Mouse (Mus musculus): ENCODE measurements around the gene Ltk.

Ltk gene

GRCm38 (mm10) chr2:119760251-119760650, at the start of gene Ltk:
Gene Ltk (minus strand): TSS chr2:119760431.
- DNase-seq (ENCODE audit: low spot score) = no peak

GRCm38 (mm10) chr2:119808881-119809280, 48.6 kb upstream of the Ltk start:
- DNase-seq (ENCODE audit: low spot score) = no peak

GRCm38 (mm10) chr2:119808438-119808837, 48.2 kb upstream of the Ltk start:
- no peak for DNase-seq (ENCODE audit: low spot score)

- DNase-seq (ENCODE audit: low spot score) = no peak
These were observed 45.3 kb upstream of the Ltk start for GRCm38 (mm10) chr2:119805536-119805935.

- no peak for DNase-seq (ENCODE audit: low spot score)
These were observed 44.5 kb upstream of the Ltk start for GRCm38 (mm10) chr2:119804776-119805175.

DNA sequence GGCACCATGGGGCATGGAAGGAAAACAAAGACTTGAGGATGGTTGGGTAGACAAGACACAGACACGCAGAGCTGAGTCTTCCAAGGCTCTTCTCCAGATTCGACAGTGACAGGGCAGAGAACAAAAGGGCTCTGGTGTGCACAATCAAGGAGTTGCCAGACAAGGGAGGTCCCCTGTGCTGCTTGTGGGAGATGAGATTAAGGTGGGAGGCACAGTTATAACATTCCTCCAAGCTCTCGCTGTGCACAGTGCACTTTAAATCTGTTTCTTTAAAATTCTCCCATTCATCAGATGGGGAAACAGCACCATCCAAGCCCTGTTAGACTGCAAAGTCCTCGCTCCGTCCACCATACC, 44.0 kb upstream of the Ltk start:
- DNase-seq (ENCODE audit: low spot score) = no peak

GRCm38 (mm10) chr2:119803618-119804274, 43.5 kb upstream of the Ltk start:
- DNase-seq (ENCODE audit: low spot score) = no peak

- no peak for DNase-seq (ENCODE audit: low spot score)
These were observed 42.8 kb upstream of the Ltk start for GRCm38 (mm10) chr2:119802767-119803617.

GRCm38 (mm10) chr2:119800876-119801846, 40.9 kb upstream of the Ltk start:
- no peak for DNase-seq (ENCODE audit: low spot score)

DNA sequence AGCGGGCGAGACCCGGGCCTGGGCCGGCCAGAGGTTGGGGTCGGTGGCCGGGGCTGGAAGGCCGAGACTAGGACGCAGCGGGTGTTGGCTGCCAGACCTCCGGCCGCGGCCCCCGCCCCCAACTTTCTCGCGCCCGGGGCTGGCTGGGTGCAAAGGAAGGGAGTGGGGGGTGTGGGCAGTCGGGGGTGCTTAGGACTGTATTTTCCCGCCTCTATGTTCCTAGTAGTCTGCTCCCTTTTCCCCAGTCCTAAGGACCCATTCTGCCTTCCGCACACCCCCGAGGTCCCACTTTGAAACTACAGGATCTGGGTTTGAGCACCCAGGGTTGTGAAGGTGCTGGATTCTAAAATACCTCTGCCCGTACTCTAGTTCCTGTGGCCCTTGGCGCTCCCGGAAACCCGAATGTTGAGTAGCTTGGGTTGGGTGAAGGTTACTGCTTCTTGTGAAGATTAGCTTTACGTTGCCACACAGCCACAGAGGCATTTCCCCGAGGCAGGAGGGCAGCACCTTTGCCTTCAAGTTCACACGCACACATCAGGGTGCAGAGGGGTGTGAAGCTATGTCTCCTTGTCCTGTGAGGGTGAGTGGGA, 39.8 kb upstream of the Ltk start:
- no peak for DNase-seq (ENCODE audit: low spot score)

GRCm38 (mm10) chr2:119799181-119799960, 39.1 kb upstream of the Ltk start:
- DNase-seq (ENCODE audit: low spot score) = no peak

DNA sequence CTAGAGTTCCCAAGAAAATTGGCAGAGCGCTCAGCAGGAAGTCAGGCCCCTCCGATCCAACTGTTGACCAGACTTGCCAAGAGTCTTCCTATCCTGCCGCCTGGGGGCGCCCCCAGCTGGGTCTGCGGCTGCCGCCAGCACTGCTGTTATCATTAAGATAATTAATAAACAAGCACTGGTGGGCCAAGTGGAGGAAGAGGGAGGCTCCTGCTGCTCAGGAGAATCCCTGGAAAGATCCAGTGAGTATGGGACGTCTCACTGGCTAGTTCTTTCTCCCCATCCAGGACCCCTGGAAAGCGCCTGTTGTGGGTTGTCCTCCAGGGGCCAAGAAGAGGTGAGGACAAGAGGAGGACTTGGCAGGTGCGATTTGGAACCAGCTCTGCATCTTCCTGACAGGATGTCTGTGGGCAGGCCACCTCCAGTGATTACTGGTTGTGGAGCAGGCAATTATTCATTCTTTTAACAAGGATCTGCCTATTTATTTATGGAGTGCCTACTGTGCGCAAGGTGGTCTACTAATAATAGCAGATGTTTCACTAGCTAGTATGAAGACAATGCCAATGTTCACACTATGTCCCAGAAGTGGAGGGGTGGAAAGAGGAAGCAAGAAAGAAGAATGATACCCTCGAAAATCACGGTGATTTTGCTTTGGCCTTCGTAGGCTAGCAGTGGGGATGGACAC, 38.2 kb upstream of the Ltk start:
- DNase-seq (ENCODE audit: low spot score) = no peak

- DNase-seq (ENCODE audit: low spot score) = no peak
These were observed 37.1 kb upstream of the Ltk start, which contains the start of gene Tyro3 for GRCm38 (mm10) chr2:119797279-119797783. Gene Tyro3 (plus strand): TSS chr2:119797733.

DNA sequence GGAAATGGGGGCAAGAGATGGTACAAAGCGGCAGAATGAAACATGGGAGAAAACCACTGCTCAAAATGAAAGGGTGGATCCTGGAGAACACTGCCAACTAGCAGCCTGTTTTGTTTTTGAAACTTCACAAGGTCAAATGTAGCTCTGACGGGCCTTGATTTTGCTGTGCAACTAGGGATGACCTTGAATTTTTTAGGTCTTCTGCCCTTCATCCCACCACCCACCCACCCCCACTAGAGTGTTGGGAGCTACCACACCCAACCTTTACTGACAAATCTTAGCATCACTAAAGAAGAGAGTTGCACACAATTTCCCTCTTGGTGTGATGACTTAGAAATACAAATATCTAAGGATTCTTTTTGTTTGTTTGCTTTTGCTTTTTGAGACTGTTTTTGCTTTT, 29.8 kb upstream of the Ltk start:
- no peak for DNase-seq (ENCODE audit: low spot score)

- DNase-seq (ENCODE audit: low spot score) = peak; percentile 77
These were observed 27.1 kb upstream of the Ltk start, which contains the start of gene Rpap1 for GRCm38 (mm10) chr2:119787206-119787883. Gene Rpap1 (minus strand): TSS chr2:119787537.

- DNase-seq (ENCODE audit: low spot score) = no peak
These were observed 7.0 kb upstream of the Ltk start for GRCm38 (mm10) chr2:119767246-119767645.

DNA sequence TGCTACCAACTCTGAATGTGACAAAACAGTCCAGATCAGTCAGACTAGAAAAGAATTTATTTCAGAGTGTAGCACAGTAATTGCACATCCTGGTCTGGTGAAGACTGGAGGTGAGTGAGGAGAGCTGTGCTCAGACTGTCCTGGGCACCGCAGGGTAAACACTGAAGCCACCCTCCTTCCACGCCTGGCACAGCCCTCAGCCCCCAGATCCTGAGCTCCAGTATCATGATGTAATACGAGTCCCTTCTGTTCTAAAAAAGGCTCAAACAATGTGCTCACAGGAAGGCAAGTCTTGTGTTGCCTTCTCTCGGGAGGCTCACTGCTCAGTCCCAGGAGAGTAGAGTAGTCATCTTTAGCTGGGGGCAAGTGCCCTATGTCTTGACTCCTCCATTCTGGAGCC, 3.7 kb upstream of the Ltk start:
- DNase-seq (ENCODE audit: low spot score) = no peak

DNA sequence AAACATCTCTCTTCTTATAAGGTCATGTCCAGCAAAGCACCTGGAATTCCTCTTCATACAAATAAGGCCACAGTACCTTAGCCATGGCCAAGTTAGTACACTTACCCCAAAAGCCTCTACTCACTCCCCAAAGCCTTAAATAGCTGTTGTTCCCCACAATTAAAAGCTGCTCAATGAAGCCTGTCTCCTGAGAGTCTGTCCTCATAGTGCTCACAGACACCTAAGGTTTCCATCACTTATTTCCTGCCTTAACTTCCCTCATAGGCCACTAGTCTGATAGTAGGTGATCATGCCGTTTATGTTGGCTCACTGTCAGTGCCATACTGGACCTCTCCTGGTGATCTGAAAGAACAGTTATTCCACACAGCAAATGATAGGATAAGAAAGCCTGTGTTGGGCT, 2.0 kb upstream of the Ltk start:
- no peak for DNase-seq (ENCODE audit: low spot score)

All from adipocyte (in vitro differentiated cells).